Mouse (Mus musculus) liver, embryonic 11.5 days (tissue): Measurements from ENCODE around the gene Pafah2. TPM values are rescaled to one million over a fixed set of nuclear protein-coding genes. Genes with fewer than 3 reads are reported as not detected.

ENCODE experiments used
- ATAC-seq: fragments of 200-750 bp; cut with Nextera tagmentation; replicated peaks from 2 replicates; pipeline ENCODE4 v1.8.0; 2017; ENCODE audit warnings: moderate number of reproducible peaks, mild to moderate bottlenecking, moderate TSS enrichment, moderate library complexity; ENCODE audit not compliant: low FRiP score
- DNase-seq: peaks from one replicate; pipeline ENCODE4 v3.0.0-alpha.2; 2017; ENCODE audit warnings: low spot score
- H3K27ac ChIP-seq: fragments of 300-500 bp; sonication (generic); 2 replicates; pipeline ENCODE4 v1.5.1; 2014; ENCODE audit warnings: mild to moderate bottlenecking, low read depth, low read length, control low read depth
- H3K27me3 ChIP-seq: fragments of 300-500 bp; sonication (generic); replicated peaks from 2 replicates; pipeline ENCODE4 v1.6.1; 2014; ENCODE audit warnings: low read length, mixed read lengths; ENCODE audit not compliant: control insufficient read depth, insufficient read depth
- H3K36me3 ChIP-seq: fragments of 300-500 bp; sonication (generic); 2 replicates; pipeline ENCODE4 v1.6.1; 2014; ENCODE audit warnings: mild to moderate bottlenecking, low read length, moderate library complexity, mixed read lengths; ENCODE audit not compliant: control insufficient read depth, insufficient read depth
- H3K4me1 ChIP-seq: fragments of 300-500 bp; sonication (generic); replicated peaks from 2 replicates; pipeline ENCODE4 v1.6.1; 2014; ENCODE audit warnings: low read length, mixed read lengths; ENCODE audit not compliant: control insufficient read depth, insufficient read depth
- H3K4me2 ChIP-seq: fragments of 300-500 bp; sonication (generic); 2 replicates; pipeline ENCODE4 v1.6.1; 2014; ENCODE audit warnings: mild to moderate bottlenecking, control low read depth, moderate library complexity
- H3K4me3 ChIP-seq: fragments of 300-500 bp; sonication (generic); 2 replicates; pipeline ENCODE4 v1.5.1; 2014; ENCODE audit warnings: low read depth, low read length, control low read depth
- H3K9ac ChIP-seq: fragments of 300-500 bp; sonication (generic); 2 replicates; pipeline ENCODE4 v1.6.1; 2014; ENCODE audit warnings: low read depth, low read length, control low read depth
- H3K9me3 ChIP-seq: fragments of 300-500 bp; sonication (generic); 2 replicates; pipeline ENCODE4 v1.6.1; 2016; ENCODE audit warnings: low read length, inconsistent platforms, mixed read lengths; ENCODE audit not compliant: control insufficient read depth
- WGBS: fragments of 180-500 bp; shearing (Covaris S2); extraction: QIAGEN DNeasy Blood & Tissue Kit; methylation state at CpG from one replicate; pipeline ENCODE4 v1.1.7; 2014; 5-methylcytosine and 5-hydroxymethylcytosine counted together
- polyA plus RNA-seq: library from polyadenylated mRNA; unstranded; fragments of >200 nt; fragmentation: Nextera tagmentation; extraction: Ambion mirVana; gene quantifications from 2 replicates; pipeline ENCODE4 v1.2.1, GENCODE M21; 2014

The Pafah2 gene
- polyA plus RNA-seq, 1 experiment from 2014 or later = 7.9 TPM

DNA sequence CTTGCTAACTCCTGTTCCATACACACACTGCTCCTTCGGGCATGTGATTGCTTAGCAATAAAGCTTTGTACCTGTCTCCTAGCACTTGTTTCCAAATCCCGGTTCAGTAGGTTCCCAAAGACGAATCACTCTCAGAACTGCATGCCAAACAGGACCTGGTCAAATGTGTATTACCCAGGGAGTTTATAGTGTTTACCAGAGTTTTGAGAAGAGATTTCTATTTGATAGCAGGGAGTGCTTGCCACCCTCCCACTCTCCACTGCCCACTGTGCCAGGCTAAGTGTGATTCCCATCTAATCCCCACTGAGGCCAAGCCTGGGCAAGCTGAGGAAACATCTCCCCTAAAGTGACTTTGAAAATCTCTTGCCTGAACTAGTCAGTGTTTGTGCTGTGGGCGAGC lies 46.1 kb downstream of the Pafah2 start:
- Histone ChIP-seq H3K4me1 (peaks cover 9% of the 10 kb centered on the region), H3K36me3 (no peaks in the 10 kb centered on the region), H3K9ac (no peak overlapping the region), H3K27ac (no peak overlapping the region), H3K4me3 (no peak overlapping the region), H3K9me3 (no peaks in the 10 kb centered on the region), H3K27me3 (no peaks in the 10 kb centered on the region), H3K4me2 (no peak overlapping the region)
- DNase-seq (no peak), ATAC-seq (no peak)
- WGBS = 84% methylated on average over 4 of the region's 4 CpGs

DNA sequence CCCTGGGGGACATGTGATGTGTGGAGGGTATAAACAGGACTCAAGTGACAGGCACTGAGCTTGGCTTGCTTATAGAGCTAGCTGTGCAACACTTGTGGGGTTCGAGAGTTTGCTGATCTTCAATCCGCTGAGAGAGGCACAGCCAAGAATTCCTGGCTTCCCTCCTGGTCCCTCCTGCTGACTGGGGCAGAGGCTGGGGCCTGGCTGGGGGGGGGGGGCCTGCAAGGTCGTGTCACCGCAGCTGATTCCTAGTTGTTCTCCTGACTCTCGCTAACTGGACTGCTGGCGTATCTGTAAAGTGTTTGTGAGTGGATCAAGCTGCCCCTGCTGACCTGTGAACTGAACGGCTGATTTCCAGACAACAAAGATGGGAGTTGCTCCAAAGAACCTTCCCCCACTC lies 47.5 kb downstream of the Pafah2 start:
- no peak overlapping the region for H3K9ac ChIP-seq
- no peak overlapping the region for H3K27ac ChIP-seq
- peaks cover 9% of the 10 kb centered on the region for H3K4me1 ChIP-seq
- H3K27me3 ChIP-seq = 0 out of 2 replicates have a peak, but pooled peaks cover 3% of the 10 kb centered on the region
- no peak overlapping the region for H3K4me2 ChIP-seq
- DNase-seq (no peak), ATAC-seq (no peak)
- 70% methylated on average over 7 of the region's 7 CpGs for WGBS
- no peaks in the 10 kb centered on the region for H3K36me3 ChIP-seq
- H3K9me3 ChIP-seq = no peaks in the 10 kb centered on the region
- no peak overlapping the region for H3K4me3 ChIP-seq

DNA sequence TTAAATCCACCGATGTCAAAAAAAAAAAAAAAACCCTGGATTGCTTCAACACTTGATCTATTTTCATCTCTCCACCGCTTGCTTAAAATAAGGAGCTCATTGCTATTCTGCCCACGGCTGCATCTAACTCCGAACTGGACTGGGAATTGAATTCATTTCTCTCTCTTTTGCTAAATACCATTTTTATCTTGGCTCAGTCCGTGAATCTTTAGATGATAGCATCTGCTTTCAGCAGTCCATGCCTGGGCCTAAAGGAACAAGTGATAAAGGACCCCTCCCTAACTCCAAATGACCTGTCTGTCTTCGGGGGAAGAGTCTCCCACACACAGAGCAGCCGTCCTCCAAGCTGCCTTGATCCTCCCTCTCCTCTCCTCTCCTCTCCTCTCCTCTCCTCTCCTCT lies 48.8 kb downstream of the Pafah2 start:
- Histone ChIP-seq H3K27ac (no peak overlapping the region), H3K9ac (no peak overlapping the region), H3K4me3 (no peak overlapping the region), H3K9me3 (no peaks in the 10 kb centered on the region), H3K27me3 (0 out of 2 replicates have a peak, but pooled peaks cover 3% of the 10 kb centered on the region), H3K36me3 (no peaks in the 10 kb centered on the region), H3K4me2 (no peak overlapping the region), H3K4me1 (peaks cover under 1% of the 10 kb centered on the region)
- DNase-seq (no peak), ATAC-seq (no peak)
- 56% methylated on average over 7 of the region's 7 CpGs for WGBS

DNA sequence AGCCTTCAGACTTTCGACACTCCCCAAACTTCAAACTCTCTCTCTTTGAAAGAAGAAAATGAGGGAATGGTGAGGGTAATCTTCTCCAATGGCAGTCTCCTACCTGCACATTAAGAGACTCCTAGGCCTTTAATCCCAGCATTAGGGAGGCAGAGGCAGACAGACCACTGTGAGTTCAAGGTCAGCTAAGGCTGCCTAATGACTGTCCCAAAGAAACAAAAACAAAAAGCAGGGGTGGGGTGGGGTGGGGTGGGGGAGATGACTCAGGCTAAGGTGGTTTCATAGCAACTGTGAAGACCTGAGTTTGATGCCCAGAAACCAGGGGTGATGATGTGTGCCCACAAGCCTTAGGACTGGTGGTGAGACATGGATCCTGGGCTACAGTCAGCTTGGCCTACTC lies 49.4 kb downstream of the Pafah2 start:
- ATAC-seq (no peak), DNase-seq (no peak)
- Histone ChIP-seq H3K4me3 (no peak overlapping the region), H3K4me2 (no peak overlapping the region), H3K4me1 (no peaks in the 10 kb centered on the region; the same call in 1 of the 2 replicates), H3K27me3 (0 out of 2 replicates have a peak, but pooled peaks cover 3% of the 10 kb centered on the region), H3K36me3 (no peaks in the 10 kb centered on the region), H3K27ac (no peak overlapping the region), H3K9me3 (no peaks in the 10 kb centered on the region), H3K9ac (no peak overlapping the region)
- WGBS = 35% methylated on average over 1 of the region's 1 CpGs

DNA sequence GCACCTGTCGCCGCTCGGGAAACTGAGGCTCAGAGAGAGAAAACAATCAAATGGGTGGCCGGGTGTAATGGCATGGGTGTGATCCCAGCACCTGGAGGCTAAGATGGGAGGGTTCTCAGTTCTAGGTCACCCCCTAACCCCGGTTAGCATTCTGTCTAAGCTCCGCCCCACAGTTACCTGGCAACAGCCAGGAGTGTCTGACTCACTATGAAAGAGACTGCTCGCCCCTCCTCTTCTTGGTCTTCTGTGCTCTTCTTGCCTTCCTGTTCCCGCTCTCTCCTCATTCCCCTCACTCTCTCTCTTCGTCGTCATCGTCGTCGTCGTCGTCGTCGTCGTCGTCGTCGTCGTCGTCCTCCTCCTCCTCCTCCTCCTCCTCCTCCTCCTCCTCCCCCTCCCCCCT lies 51.8 kb downstream of the Pafah2 start:
- Histone ChIP-seq H3K9me3 (no peaks in the 10 kb centered on the region), H3K4me2 (no peak overlapping the region), H3K4me1 (peaks cover 5% of the 10 kb centered on the region), H3K36me3 (no peaks in the 10 kb centered on the region), H3K4me3 (no peak overlapping the region), H3K9ac (no peak overlapping the region), H3K27ac (no peak overlapping the region), H3K27me3 (peaks cover 8% of the 10 kb centered on the region; the same call in 1 of the 2 replicates)
- ATAC-seq (no peak), DNase-seq (no peak)
- 41% methylated on average over 23 of the region's 23 CpGs for WGBS

DNA sequence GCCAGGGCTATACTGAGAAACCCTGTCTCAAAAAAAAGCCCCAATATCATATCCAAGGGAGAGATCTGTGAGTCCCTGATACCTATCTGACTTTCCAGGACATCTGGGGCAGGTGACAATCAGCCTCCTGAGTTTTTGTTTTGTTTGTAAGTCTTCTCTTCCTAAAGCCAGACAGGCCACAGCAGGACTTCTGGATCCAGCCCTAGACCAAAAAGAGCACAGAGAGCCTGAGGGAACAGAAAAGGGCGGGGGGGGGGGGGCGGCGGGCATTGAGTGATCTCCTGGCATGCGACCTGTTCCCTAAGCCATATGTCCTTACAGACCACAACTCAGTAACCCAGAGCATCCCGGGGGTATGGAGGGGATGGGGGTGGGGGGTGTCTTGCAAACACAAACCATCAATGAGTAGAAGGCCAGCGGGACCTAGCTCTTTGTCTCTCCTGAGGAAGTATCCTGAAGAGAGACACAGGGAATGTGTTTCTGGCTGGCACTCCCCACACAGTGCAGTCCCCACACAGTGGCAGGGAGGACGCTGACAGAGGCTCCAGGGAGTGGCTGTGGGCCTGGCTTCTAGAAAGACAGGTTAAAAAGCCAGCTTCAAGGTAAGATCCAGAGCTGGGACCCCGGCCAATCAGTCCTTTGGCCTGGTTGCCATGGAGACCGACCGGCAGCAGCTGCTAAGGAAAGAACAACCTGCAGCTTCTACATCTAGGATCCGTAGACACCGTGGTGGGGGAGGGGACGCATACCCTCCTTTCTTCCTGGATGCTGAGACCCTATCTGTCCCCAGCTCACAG lies 53.7 kb downstream of the Pafah2 start:
- DNase-seq (no peak), ATAC-seq (no peak)
- Histone ChIP-seq H3K9ac (no peak overlapping the region), H3K27ac (no peak overlapping the region), H3K27me3 (peaks cover 15% of the 10 kb centered on the region), H3K36me3 (no peaks in the 10 kb centered on the region), H3K4me3 (no peak overlapping the region), H3K4me1 (peaks cover 5% of the 10 kb centered on the region), H3K9me3 (no peaks in the 10 kb centered on the region), H3K4me2 (no peak overlapping the region)
- WGBS = 50% methylated on average over 13 of the region's 13 CpGs

DNA sequence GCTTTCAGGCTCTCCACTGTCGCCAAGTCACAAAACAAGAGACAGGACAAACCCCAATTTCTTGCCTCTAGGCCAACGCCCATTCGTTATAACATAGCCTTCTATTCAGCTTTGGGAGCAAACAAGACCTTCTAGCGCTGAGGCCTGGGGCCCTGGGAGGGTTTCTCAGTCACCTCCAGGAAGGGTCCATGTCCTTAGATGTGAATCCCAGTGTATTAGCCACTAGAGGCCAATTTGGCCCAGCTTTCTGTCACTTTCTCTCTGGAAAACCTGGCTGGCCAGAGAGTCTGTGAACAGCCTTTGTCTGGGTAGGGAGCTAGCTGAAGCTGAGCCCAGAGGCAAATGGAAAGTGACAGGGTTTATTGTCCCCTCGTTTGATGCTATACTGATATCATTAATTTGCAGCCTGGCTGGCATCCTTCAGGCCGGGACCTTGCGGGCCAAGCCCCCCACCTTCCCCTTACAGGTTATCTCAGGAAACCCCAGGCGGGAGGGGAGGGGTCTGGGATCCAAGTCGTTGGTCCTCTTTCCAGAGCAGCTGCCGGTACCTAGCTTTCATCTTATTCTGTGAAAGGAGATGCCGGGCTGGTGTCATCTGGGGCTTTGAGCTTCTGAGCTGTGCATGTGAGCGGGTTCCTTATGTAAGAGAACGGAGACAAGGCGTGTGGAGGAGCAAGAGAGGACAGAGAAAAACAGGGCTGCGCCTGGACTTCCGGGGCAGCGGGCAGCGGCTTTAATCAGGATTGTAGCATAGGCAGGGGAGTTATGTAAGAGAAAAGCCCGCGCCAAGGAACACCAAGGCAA lies 54.5 kb downstream of the Pafah2 start:
- 31% methylated on average over 20 of the region's 20 CpGs for WGBS

DNA sequence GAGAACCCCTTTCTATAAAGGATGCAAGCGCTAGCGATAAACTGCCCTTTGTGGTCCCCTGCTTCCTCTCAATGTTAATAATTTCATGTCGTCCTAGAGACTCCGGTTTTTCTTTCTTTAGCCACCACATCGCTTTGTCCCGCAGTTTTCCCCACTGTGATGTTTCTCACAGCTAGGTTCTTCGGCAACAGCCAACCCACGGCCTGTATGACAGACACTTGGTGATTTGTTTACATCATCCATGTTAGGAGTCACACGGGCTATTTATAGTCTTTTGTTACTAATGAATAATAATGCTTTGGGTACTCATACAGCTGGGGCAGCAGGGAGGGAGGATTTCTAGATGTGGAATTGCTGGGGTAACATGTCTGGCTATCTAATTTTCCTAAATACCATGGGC lies 55.4 kb downstream of the Pafah2 start:
- Histone ChIP-seq H3K36me3 (no peaks in the 10 kb centered on the region), H3K27me3 (peaks cover 17% of the 10 kb centered on the region), H3K9ac (no peak overlapping the region), H3K4me2 (no peak overlapping the region), H3K27ac (no peak overlapping the region), H3K4me3 (no peak overlapping the region), H3K4me1 (peaks cover 11% of the 10 kb centered on the region), H3K9me3 (no peaks in the 10 kb centered on the region)
- no peak for DNase-seq
- no peak for ATAC-seq
- WGBS = 72% methylated on average over 9 of the region's 9 CpGs

More for the DNA sequence above, 54.5 kb downstream of the Pafah2 start:
- no peaks in the 10 kb centered on the region for H3K36me3 ChIP-seq
- no peaks in the 10 kb centered on the region for H3K9me3 ChIP-seq
- peaks cover 15% of the 10 kb centered on the region for H3K27me3 ChIP-seq
- H3K9ac ChIP-seq = no peak overlapping the region
- peaks cover 11% of the 10 kb centered on the region for H3K4me1 ChIP-seq
- DNase-seq = no peak
- no peak overlapping the region for H3K27ac ChIP-seq
- no peak overlapping the region for H3K4me3 ChIP-seq
- ATAC-seq = no peak
- peak overlapping the region; percentile 44 for H3K4me2 ChIP-seq
